Mouse (Mus musculus): ENCODE measurements around the gene Btbd2.

Btbd2 gene

GRCm38 (mm10) chr10:80687850-80688249, 31.0 kb upstream of the Btbd2 start:
- peak; percentile 52 for DNase-seq (ENCODE audit: low spot score)

GRCm38 (mm10) chr10:80686617-80687016, 29.7 kb upstream of the Btbd2 start:
- no peak for DNase-seq (ENCODE audit: low spot score)

GRCm38 (mm10) chr10:80684984-80685383, 28.1 kb upstream of the Btbd2 start:
- DNase-seq (ENCODE audit: low spot score) = no peak

GRCm38 (mm10) chr10:80684214-80684613, 27.3 kb upstream of the Btbd2 start:
- DNase-seq (ENCODE audit: low spot score) = peak; percentile 52

GRCm38 (mm10) chr10:80683647-80684046, 26.8 kb upstream of the Btbd2 start:
- no peak for DNase-seq (ENCODE audit: low spot score)

GRCm38 (mm10) chr10:80682003-80682402, 25.1 kb upstream of the Btbd2 start:
- no peak for DNase-seq (ENCODE audit: low spot score)

- no peak for DNase-seq (ENCODE audit: low spot score)
Observed at GRCm38 (mm10) chr10:80680260-80680696, 23.4 kb upstream of the Btbd2 start.

- no peak for DNase-seq (ENCODE audit: low spot score)
Observed at GRCm38 (mm10) chr10:80679556-80680259, 22.8 kb upstream of the Btbd2 start.

GRCm38 (mm10) chr10:80678601-80679377, 21.9 kb upstream of the Btbd2 start:
- no peak for DNase-seq (ENCODE audit: low spot score)

GRCm38 (mm10) chr10:80677942-80678436, 21.1 kb upstream of the Btbd2 start, which contains the start of gene Mknk2:
TSS of gene Mknk2 (minus strand) at chr10:80678112.
- DNase-seq (ENCODE audit: low spot score) = peak; percentile 91

GRCm38 (mm10) chr10:80677128-80677875, 20.4 kb upstream of the Btbd2 start:
- DNase-seq (ENCODE audit: low spot score) = no peak

GRCm38 (mm10) chr10:80676198-80676928, 19.5 kb upstream of the Btbd2 start:
- peak; percentile 99 for DNase-seq (ENCODE audit: low spot score)

GRCm38 (mm10) chr10:80675405-80676197, 18.7 kb upstream of the Btbd2 start:
- DNase-seq (ENCODE audit: low spot score) = no peak

- no peak for DNase-seq (ENCODE audit: low spot score)
Observed at GRCm38 (mm10) chr10:80674851-80675404, 18.1 kb upstream of the Btbd2 start.

- DNase-seq (ENCODE audit: low spot score) = no peak
Observed at GRCm38 (mm10) chr10:80674161-80674711, 17.4 kb upstream of the Btbd2 start.

- DNase-seq (ENCODE audit: low spot score) = no peak
Observed at GRCm38 (mm10) chr10:80673690-80674089, 16.8 kb upstream of the Btbd2 start.

- DNase-seq (ENCODE audit: low spot score) = no peak
Observed at GRCm38 (mm10) chr10:80671936-80672690, 15.2 kb upstream of the Btbd2 start.

GRCm38 (mm10) chr10:80671251-80671650, 14.4 kb upstream of the Btbd2 start:
- no peak for DNase-seq (ENCODE audit: low spot score)

GRCm38 (mm10) chr10:80670531-80670930, 13.7 kb upstream of the Btbd2 start:
- DNase-seq (ENCODE audit: low spot score) = no peak

Data from urinary bladder, postnatal 25 days (tissue).